Mouse (Mus musculus): ENCODE measurements around the gene Padi6.

- TF ChIP-seq CTCF (IDR thresholded peaks at IDR 0.05; ENCODE audit: borderline replicate concordance, insufficient read depth, low read depth, low read length) = peak; percentile 96
- no peak; the same call in 1 of the 2 replicates for TF ChIP-seq POLR2A (IDR thresholded peaks at IDR 0.05; ENCODE audit: borderline replicate concordance, insufficient read depth, low read length)
These were observed 28.7 kb downstream of the Padi6 start for GRCm38 (mm10) chr4:140713480-140714365.

All from cerebellum, adult 2 months (tissue).